27 mouse cellular contexts compared by ENCODE assay signal in the genomic region with DNA sequence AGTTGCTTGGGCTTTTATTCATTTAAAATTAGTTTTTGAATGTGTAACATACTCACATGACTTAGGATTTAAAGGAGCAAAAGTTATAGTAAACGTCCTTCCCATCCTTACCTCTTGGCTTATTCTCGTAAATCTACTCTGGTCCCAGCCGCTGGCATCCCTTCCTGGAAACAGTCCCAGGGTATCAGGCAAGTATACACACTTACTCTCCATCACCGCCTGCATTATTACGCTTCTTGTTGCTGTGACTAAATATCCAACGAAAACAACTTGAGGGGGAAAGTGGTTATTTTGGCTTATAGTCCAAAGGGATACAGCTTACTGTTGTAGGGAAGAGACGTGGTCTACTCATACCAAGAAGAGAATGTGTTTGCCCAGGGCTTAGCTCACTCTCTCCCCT. TPM values are rescaled to one million over a fixed set of nuclear protein-coding genes. Genes with fewer than 3 reads are reported as not detected.
"Had no signal": no experiment of that assay in that cellular context is flagged by ENCODE, and none has a peak within 500 bp of the region (broad histone marks: within the 10 kb centered on the region; RNA-seq: fewer than 3 reads in every experiment).

No protein-coding gene starts in this region.

- H3K27ac ChIP-seq: heart, adult 2 months; heart, embryonic 13.5 days; heart, embryonic 15.5 days; hindbrain, embryonic 13.5 days; hindbrain, embryonic 15.5 days; hindbrain, postnatal 0 days; kidney, embryonic 15.5 days; kidney, postnatal 0 days; left cerebral cortex, adult 2 months; limb, embryonic 10.5 days; limb, embryonic 12.5 days had no signal

- H3K4me2 ChIP-seq: heart, embryonic 11.5 days; heart, embryonic 13.5 days; heart, embryonic 15.5 days; hindbrain, embryonic 13.5 days; hindbrain, embryonic 15.5 days; kidney, embryonic 15.5 days; limb, embryonic 12.5 days had no signal

- H3K9me3 ChIP-seq: heart, embryonic 13.5 days; heart, embryonic 15.5 days; hindbrain, embryonic 13.5 days; hindbrain, embryonic 15.5 days; kidney, embryonic 15.5 days; limb, embryonic 10.5 days; limb, embryonic 12.5 days had no signal

- H3K4me3 ChIP-seq: heart, adult 2 months; heart, embryonic 13.5 days; heart, embryonic 15.5 days; hindbrain, embryonic 13.5 days; hindbrain, embryonic 15.5 days; kidney, embryonic 15.5 days; left cerebral cortex, adult 2 months; limb, embryonic 10.5 days; limb, embryonic 12.5 days had no signal

- H3K4me1 ChIP-seq: hindbrain, embryonic 13.5 days had no signal

- H3K27me3 ChIP-seq: heart, embryonic 13.5 days; heart, embryonic 15.5 days; hindbrain, embryonic 13.5 days; hindbrain, embryonic 15.5 days; kidney, embryonic 15.5 days; limb, embryonic 12.5 days had no signal

- H3K36me3 ChIP-seq: heart, embryonic 13.5 days; heart, embryonic 15.5 days; hindbrain, embryonic 13.5 days; hindbrain, embryonic 15.5 days; kidney, embryonic 15.5 days; limb, embryonic 10.5 days; limb, embryonic 12.5 days had no signal

- DNase-seq: gastrocnemius, postnatal 14 days; gastrocnemius, postnatal 36 days; heart, adult 11 months; heart, adult 2 months; heart, postnatal 14 days; heart, postnatal 36 days; kidney, adult 11 months; kidney, adult 2 months; kidney, adult 9 months; kidney, postnatal 14 days; kidney, postnatal 36 days; layer of hippocampus, adult 9-11 months; layer of hippocampus, postnatal 36 days; liver had no signal

- H3K9ac ChIP-seq: heart, embryonic 13.5 days; heart, embryonic 15.5 days; hindbrain, embryonic 13.5 days; hindbrain, embryonic 15.5 days; kidney, embryonic 15.5 days; limb, embryonic 12.5 days had no signal

- ATAC-seq: hindbrain, postnatal 0 days; intestine, embryonic 16.5 days had no signal

RNA-seq across cellular contexts. Expression of gene Pakap, which starts 20.2 kb away (rescaled TPM):
- total RNA-seq: hematopoietic stem cell, adult 5-6 weeks had no signal
